Mouse (Mus musculus) heart, adult 2 months (tissue): ENCODE measurements around the gene Iqce. TPM values are rescaled to one million over a fixed set of nuclear protein-coding genes. Genes with fewer than 3 reads are reported as not detected.

Experiments
- DNase-seq, 2 experiments: peaks; one replicate each; pipeline ENCODE4 v3.0.0; 2021
- H3K27ac ChIP-seq: fragments of 200-600 bp; 2 replicates; pipeline ENCODE4 v1.8.1; 2022
- H3K27me3 ChIP-seq: fragments of 200-500 bp; 2 replicates; pipeline ENCODE4 v1.6.1; 2012; ENCODE audit warnings: mild to moderate bottlenecking, low read length, inconsistent platforms, mixed read lengths; ENCODE audit not compliant: control insufficient read depth, insufficient read depth
- H3K36me3 ChIP-seq: fragments of 200-500 bp; 2 replicates; pipeline ENCODE4 v1.6.1; 2012; ENCODE audit warnings: low read length, inconsistent platforms; ENCODE audit not compliant: control insufficient read depth, insufficient read depth
- H3K4me1 ChIP-seq: fragments of 200-500 bp; 2 replicates; pipeline ENCODE4 v1.6.1; 2011; ENCODE audit warnings: low read length; ENCODE audit not compliant: control insufficient read depth, insufficient read depth
- H3K4me3 ChIP-seq: fragments of 200-600 bp; 2 replicates; pipeline ENCODE4 v1.8.1; 2022
- H3K79me2 ChIP-seq: fragments of 200-500 bp; replicated peaks from 2 replicates; pipeline ENCODE4 v1.6.1; 2012; ENCODE audit warnings: mild to moderate bottlenecking, inconsistent platforms, low read length, moderate library complexity, mixed read lengths; ENCODE audit not compliant: control insufficient read depth, insufficient read depth
- H3K9ac ChIP-seq: fragments of 200-500 bp; 2 replicates; pipeline ENCODE4 v1.6.1; 2012; ENCODE audit warnings: low read depth, mild to moderate bottlenecking, control low read depth, inconsistent platforms, low read length, mixed read lengths
- CTCF ChIP-seq: fragments of 200-600 bp; IDR thresholded peaks from 2 replicates; pipeline ENCODE4 v1.8.1; 2022; ENCODE audit warnings: antibody characterized with exemption, mild to moderate bottlenecking, moderate library complexity
- EP300 ChIP-seq: fragments of 200-500 bp; IDR thresholded peaks from 2 replicates; pipeline ENCODE4 v1.6.1; 2011; ENCODE audit warnings: low read depth, low read length, control low read depth; ENCODE audit not compliant: insufficient read depth
- POLR2A ChIP-seq: fragments of 200-500 bp; IDR thresholded peaks from 2 replicates; pipeline ENCODE4 v1.6.1; 2011; ENCODE audit warnings: mild to moderate bottlenecking, low read depth, low read length, control low read depth; ENCODE audit not compliant: insufficient read depth
- WGBS: fragments of 180-500 bp; shearing (Covaris S2); methylation state at CpG from one replicate; pipeline ENCODE4 v1.1.7; 2018; 5-methylcytosine and 5-hydroxymethylcytosine counted together
- intact Hi-C: fragments of 180-260 bp; cut with DNase I; formaldehyde crosslinking; loops from one replicate; pipeline ENCODE4 v1.15.1; 2025
- polyA plus RNA-seq: library from polyadenylated mRNA; depleted of rRNA; stranded (reverse); fragments of >200 nt; gene quantifications from 2 replicates; pipeline ENCODE4 v1.2.3, GENCODE M21; 2012
- total RNA-seq, 2 experiments: library from RNA; stranded (reverse); gene quantifications; 2 replicates each; pipeline ENCODE4 v1.2.3; 2021

The Iqce gene
- total and polyA plus RNA-seq, 3 experiments: 3.7 to 7.1 (median 5.8) TPM

DNA sequence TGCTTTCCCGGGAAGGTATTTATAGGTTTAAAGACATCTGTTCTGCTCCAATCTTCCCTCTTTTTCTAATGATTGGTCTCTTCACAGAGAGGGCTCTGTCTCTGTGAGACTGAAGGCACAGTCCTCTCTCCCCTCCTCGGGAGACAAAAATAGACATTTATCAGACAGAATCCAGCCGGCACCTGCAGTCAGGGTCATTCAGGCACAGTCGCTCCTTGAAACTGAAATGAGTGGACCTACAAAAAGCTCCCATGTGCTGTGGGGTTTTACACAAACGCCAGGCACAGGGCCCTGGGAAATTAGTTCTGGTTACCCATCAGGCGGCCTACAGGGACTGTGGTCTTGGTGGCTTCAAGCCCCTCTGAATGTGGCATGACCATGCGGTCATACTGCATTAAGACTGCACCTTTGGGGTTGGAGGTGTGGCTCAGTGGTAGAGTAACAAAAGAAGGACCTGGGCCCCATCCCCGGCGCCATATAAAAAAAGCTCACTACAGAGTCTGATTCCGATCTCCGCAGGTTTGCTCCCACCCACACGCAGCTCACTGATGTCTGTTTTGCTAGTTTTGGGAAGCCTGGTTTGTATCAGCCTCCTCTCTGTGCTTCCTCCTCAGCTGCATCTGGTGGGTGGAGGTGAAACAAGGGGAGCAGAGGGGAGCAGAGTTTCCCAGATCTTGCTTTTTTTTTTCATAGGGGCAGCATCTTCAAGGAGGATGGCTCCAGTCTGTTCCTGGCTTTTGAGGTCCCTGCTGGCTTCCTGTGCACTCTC lies 40.1 kb downstream of the Iqce start:
- Histone ChIP-seq H3K27me3 (no peaks in the 10 kb centered on the region), H3K27ac (no peak overlapping the region), H3K9ac (no peak overlapping the region), H3K4me1 (peaks cover 3% of the 10 kb centered on the region; the same call in 1 of the 2 replicates), H3K36me3 (no peaks in the 10 kb centered on the region), H3K79me2 (no peaks in the 10 kb centered on the region), H3K4me3 (no peak overlapping the region)
- TF ChIP-seq CTCF (no peak), EP300 (no peak), POLR2A (no peak)
- 46% methylated on average over 12 of the region's 12 CpGs for WGBS
- DNase-seq: no peak
- intact Hi-C loops: no loop called here

DNA sequence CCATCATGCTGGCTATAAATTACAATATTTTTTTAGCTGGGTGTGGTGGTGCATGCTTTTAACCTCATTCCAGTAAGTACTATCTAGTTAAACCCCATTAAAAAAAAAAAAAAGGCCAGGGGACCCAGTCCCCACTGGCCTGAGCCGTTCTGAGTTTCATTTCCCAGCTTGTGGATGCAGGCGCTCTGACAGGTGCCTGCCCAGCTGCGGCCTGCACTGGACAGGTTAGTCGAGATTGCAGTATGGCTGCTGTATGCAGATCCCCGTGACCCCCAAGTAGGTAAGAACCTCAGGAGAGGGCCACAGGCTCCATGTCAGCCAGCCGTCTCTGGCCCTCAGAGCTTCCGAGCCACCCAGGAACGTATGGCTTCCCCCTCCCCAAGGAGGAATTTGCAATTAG lies 40.8 kb downstream of the Iqce start:
- TF ChIP-seq CTCF (no peak), POLR2A (no peak), EP300 (no peak)
- peaks cover 3% of the 10 kb centered on the region; the same call in 1 of the 2 replicates for H3K4me1 ChIP-seq
- no peak for DNase-seq
- H3K9ac ChIP-seq: no peak overlapping the region
- H3K27ac ChIP-seq: no peak overlapping the region
- WGBS: 59% methylated on average over 8 of the region's 8 CpGs
- H3K36me3 ChIP-seq: no peaks in the 10 kb centered on the region
- intact Hi-C loops: no loop called here
- no peak overlapping the region for H3K4me3 ChIP-seq
- no peaks in the 10 kb centered on the region for H3K79me2 ChIP-seq
- no peaks in the 10 kb centered on the region for H3K27me3 ChIP-seq

DNA sequence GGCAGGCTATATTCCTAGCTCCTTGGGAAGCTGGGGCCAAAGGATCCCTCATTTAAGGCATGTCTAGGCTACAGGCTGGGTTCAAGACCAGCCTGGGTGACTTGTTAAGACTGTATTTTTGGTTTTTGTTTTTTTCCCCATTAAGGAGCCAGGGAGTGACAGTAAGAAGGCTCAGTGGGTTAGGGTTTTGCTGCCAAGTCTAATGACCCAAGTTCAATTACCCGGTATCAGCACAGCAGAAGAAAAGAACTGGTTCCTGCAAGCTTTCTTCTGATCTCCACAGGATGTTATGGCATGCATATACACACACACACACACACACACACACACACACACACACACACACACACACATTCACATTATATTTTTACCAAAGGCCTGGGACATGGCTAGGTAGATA lies 41.8 kb downstream of the Iqce start:
- WGBS: 50% methylated on average over 1 of the region's 1 CpGs
- H3K4me3 ChIP-seq: no peak overlapping the region
- TF ChIP-seq CTCF (no peak), EP300 (no peak)
- no peaks in the 10 kb centered on the region for H3K27me3 ChIP-seq
- H3K27ac ChIP-seq: no peak overlapping the region
- H3K9ac ChIP-seq: no peak overlapping the region
- intact Hi-C loops: no loop called here
- peaks cover 3% of the 10 kb centered on the region; the same call in 1 of the 2 replicates for H3K4me1 ChIP-seq
- DNase-seq: no peak
- H3K79me2 ChIP-seq: no peaks in the 10 kb centered on the region
- H3K36me3 ChIP-seq: no peaks in the 10 kb centered on the region

DNA sequence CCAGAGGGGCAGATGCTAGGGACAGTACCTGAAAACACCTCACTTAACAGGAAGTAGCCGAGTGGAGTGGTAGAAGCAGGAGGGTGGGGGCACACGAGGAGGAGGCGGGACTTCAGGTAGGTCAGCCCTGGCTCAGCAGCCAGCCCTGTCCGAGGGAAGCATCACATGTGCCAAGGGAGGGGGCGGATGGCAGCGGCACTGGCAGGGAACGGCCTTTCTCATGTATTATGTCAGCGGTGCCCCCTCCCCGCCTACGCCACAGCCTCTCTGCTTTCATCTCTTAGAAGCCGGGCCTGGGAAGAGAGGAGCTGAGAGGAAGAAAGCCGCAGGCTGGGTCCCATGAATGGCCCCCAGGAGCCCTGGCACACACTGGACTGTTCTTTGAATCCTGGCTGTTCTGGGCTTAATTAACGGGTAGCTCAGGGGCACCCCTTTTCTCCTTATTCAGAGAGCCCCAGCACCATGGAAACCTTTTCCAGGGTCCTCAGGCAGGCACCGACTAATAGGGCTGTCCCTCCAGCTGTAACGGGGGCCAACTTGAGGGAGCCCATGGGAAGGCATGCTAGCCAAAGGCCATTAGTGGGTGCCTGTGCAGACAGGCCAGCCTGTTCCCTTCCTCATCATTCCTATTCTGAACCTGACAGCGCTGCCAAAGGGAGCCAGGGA lies 42.4 kb downstream of the Iqce start:
- TF ChIP-seq EP300 (no peak), POLR2A (no peak), CTCF (no peak)
- Histone ChIP-seq H3K4me3 (no peak overlapping the region), H3K79me2 (no peaks in the 10 kb centered on the region), H3K27ac (no peak overlapping the region), H3K36me3 (no peaks in the 10 kb centered on the region), H3K27me3 (no peaks in the 10 kb centered on the region), H3K4me1 (peaks cover 3% of the 10 kb centered on the region; the same call in 1 of the 2 replicates), H3K9ac (no peak overlapping the region)
- intact Hi-C loops: no loop called here
- no peak for DNase-seq
- WGBS: 58% methylated on average over 16 of the region's 16 CpGs

DNA sequence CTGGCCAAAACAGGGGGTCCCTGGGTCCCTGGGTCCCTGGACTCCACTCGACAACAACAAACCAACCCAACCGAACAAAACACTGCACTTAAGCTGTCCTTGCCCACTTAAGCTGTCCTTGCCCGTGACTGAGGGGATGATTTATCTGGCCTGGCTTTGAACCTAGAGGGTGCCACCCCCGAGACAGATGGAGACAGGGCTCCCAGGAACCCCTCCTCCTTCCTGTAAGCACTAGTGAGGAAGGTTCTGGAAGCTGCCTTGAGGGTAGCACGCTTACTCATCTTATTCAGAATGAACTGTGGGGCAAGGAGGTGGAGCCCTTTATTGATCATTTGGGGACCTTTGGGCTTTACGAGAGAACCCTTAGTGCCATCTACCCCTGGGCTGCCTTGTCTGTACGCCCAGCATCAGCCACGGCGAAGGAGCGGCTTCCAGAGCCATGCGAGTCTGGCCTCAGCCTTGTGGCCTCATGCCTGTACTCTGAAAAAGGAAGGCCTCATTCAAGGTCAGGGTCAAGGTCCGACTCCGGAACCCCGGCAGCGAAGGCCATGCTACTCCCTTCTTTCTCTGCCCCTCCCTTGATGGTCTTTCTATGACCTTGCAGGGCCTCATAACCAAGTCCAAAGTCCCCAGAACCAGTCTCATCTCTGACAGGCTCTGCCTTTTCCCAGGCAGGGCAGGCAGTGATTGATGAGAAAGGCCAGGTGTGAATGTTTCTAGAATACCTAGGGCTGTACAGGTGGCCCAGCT lies 47.9 kb downstream of the Iqce start:
- Histone ChIP-seq H3K27ac (no peak overlapping the region), H3K36me3 (no peaks in the 10 kb centered on the region), H3K79me2 (no peaks in the 10 kb centered on the region), H3K4me1 (peaks cover 2% of the 10 kb centered on the region), H3K27me3 (no peaks in the 10 kb centered on the region), H3K4me3 (no peak overlapping the region), H3K9ac (no peak overlapping the region)
- TF ChIP-seq EP300 (no peak), CTCF (no peak), POLR2A (no peak)
- intact Hi-C loops: no loop called here
- DNase-seq: no peak
- 88% methylated on average over 15 of the region's 15 CpGs for WGBS
